Mouse (Mus musculus): Measurements from ENCODE around the gene Gm20388.

Gm20388 gene

GRCm38 (mm10) chr8:121907587-121908248 lies 1997.1 kb downstream of the Gm20388 start, which contains the start of gene Slc7a5:
Gene Slc7a5, minus strand, starts transcription at chr8:121907694.
- peak; percentile 99 to 100 for DNase-seq (ENCODE audit: low spot score in 2 of 2)

GRCm38 (mm10) chr8:121908378-121909147 lies 1997.9 kb downstream of the Gm20388 start:
- no peak for DNase-seq (ENCODE audit: low spot score in 2 of 2)

- no peak for DNase-seq (ENCODE audit: low spot score in 2 of 2)
These were observed 1998.5 kb downstream of the Gm20388 start for GRCm38 (mm10) chr8:121909148-121909541.

GRCm38 (mm10) chr8:121909663-121910062 lies 1999.0 kb downstream of the Gm20388 start:
- DNase-seq (ENCODE audit: low spot score in 2 of 2), result peak; percentile 82 to 92

GRCm38 (mm10) chr8:121911400-121911799 lies 2000.8 kb downstream of the Gm20388 start:
- DNase-seq (ENCODE audit: low spot score in 2 of 2), result no peak

- no peak for DNase-seq (ENCODE audit: low spot score in 2 of 2)
These were observed 2001.3 kb downstream of the Gm20388 start for GRCm38 (mm10) chr8:121911987-121912386.

GRCm38 (mm10) chr8:121912831-121913230 lies 2002.2 kb downstream of the Gm20388 start:
- no peak for DNase-seq (ENCODE audit: low spot score in 2 of 2)

- no peak for DNase-seq (ENCODE audit: low spot score in 2 of 2)
These were observed 2002.7 kb downstream of the Gm20388 start for GRCm38 (mm10) chr8:121913378-121913777.

- no peak for DNase-seq (ENCODE audit: low spot score in 2 of 2)
These were observed 2008.5 kb downstream of the Gm20388 start for GRCm38 (mm10) chr8:121919158-121919557.

- DNase-seq (ENCODE audit: low spot score in 2 of 2), result no peak
These were observed 2009.1 kb downstream of the Gm20388 start for GRCm38 (mm10) chr8:121919731-121920130.

- DNase-seq (ENCODE audit: low spot score in 2 of 2), result no peak
These were observed 2010.9 kb downstream of the Gm20388 start for GRCm38 (mm10) chr8:121921582-121921981.

GRCm38 (mm10) chr8:121922101-121922500 lies 2011.5 kb downstream of the Gm20388 start:
- no peak for DNase-seq (ENCODE audit: low spot score in 2 of 2)

- DNase-seq (ENCODE audit: low spot score in 2 of 2), result no peak
These were observed 2014.0 kb downstream of the Gm20388 start for GRCm38 (mm10) chr8:121924681-121925080.

GRCm38 (mm10) chr8:121925624-121926023 lies 2015.0 kb downstream of the Gm20388 start:
- DNase-seq (ENCODE audit: low spot score in 2 of 2), result peak; percentile 74 to 92

- DNase-seq (ENCODE audit: low spot score in 2 of 2), result no peak
These were observed 2015.6 kb downstream of the Gm20388 start for GRCm38 (mm10) chr8:121926266-121926665.

GRCm38 (mm10) chr8:121927316-121927715 lies 2016.7 kb downstream of the Gm20388 start:
- peak in 1 of 2 experiments; percentile 44 for DNase-seq (ENCODE audit: low spot score in 2 of 2)

- no peak for DNase-seq (ENCODE audit: low spot score in 2 of 2)
These were observed 2019.4 kb downstream of the Gm20388 start for GRCm38 (mm10) chr8:121930047-121930446.

- DNase-seq (ENCODE audit: low spot score in 2 of 2), result no peak
These were observed 2020.9 kb downstream of the Gm20388 start for GRCm38 (mm10) chr8:121931571-121931970.

GRCm38 (mm10) chr8:121932026-121932667 lies 2021.5 kb downstream of the Gm20388 start:
- DNase-seq (ENCODE audit: low spot score in 2 of 2), result no peak

GRCm38 (mm10) chr8:121932668-121933520 lies 2022.3 kb downstream of the Gm20388 start:
- DNase-seq (ENCODE audit: low spot score in 2 of 2), result no peak

GRCm38 (mm10) chr8:121934506-121934905 lies 2023.9 kb downstream of the Gm20388 start:
- DNase-seq (ENCODE audit: low spot score in 2 of 2), result peak in 1 of 2 experiments; percentile 39

GRCm38 (mm10) chr8:121934923-121935322 lies 2024.3 kb downstream of the Gm20388 start:
- DNase-seq (ENCODE audit: low spot score in 2 of 2), result no peak
